Comparison of ENCODE assay signal across 22 mouse cellular contexts in the genomic region with DNA sequence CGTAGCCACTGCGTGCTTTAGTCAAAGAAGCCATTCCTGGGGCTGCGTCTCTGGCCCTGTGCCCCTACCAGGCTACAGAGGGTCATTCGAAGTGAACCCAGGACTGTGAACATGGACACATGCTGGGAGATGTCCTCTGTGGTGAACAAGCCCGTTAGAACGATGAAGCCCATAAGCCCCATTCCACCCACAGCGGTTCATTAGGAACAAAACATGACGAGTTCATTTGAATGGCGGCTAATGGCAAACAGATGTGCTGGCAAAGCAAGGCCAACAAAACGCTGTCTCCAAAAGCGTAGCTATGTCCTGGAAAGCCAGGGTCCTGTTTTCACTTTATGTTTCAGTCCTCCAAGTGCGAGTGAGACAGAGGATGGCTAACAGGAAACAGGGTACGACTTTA.
DNase-seq lines count a peak whose midpoint lies in the region; ATAC-seq lines count a peak whose summit lies in the region.
"Had no signal": no experiment of that assay in that cellular context is flagged by ENCODE, and none has a peak within 500 bp of the region (broad histone marks: within the 10 kb centered on the region; RNA-seq: fewer than 3 reads in every experiment).

No protein-coding gene starts in this region.

- ATAC-seq in hindbrain, embryonic 11.5 days (ENCODE audit: low FRiP score), result no peak
- ATAC-seq in hindbrain, embryonic 16.5 days, result no peak
- ATAC-seq in limb, embryonic 15.5 days (ENCODE audit: insufficient number of reproducible peaks, low FRiP score, low TSS enrichment, low read depth), result 0 out of 2 replicates have a peak, but pooled peaks have one; percentile 14
- no peak for ATAC-seq in midbrain, embryonic 11.5 days (ENCODE audit: low FRiP score)
- ATAC-seq: intestine, postnatal 0 days; liver, embryonic 12.5 days; lung, postnatal 0 days had no signal

- H3K9ac ChIP-seq in hindbrain, embryonic 11.5 days (ENCODE audit: low read depth, low read length), result no peak overlapping the region
- H3K9ac ChIP-seq in hindbrain, embryonic 16.5 days (ENCODE audit: low read depth, low read length), result no peak overlapping the region
- H3K9ac ChIP-seq in limb, embryonic 15.5 days, result no peak overlapping the region
- no peak overlapping the region for H3K9ac ChIP-seq in midbrain, embryonic 11.5 days (ENCODE audit: low read length)
- H3K9ac ChIP-seq: forebrain, embryonic 12.5 days; heart, embryonic 13.5 days; liver, embryonic 12.5 days had no signal

- peak; percentile 32 for DNase-seq in hindbrain, embryonic 11.5 days (ENCODE audit: low spot score)
- peak; percentile 42 for DNase-seq in embryo, embryonic 9.5 days (ENCODE audit: extremely low spot score)
- peak; percentile 27 for DNase-seq in gastrocnemius, postnatal 10 days
- DNase-seq in T-cell, adult 2 months (ENCODE audit: low spot score), result no peak
- no peak for DNase-seq in cerebellum, adult 11-12 months
- no peak for DNase-seq in midbrain, embryonic 11.5 days (ENCODE audit: low spot score, missing footprints)
- DNase-seq: adrenal gland, adult 2 months; cerebellum, adult 11 months; heart, postnatal 4 days; right cerebral cortex, postnatal 4 days had no signal

- no peak overlapping the region for H3K4me2 ChIP-seq in hindbrain, embryonic 11.5 days (replicated peaks; ENCODE audit: low read depth, low read length)
- no peak overlapping the region for H3K4me2 ChIP-seq in hindbrain, embryonic 16.5 days (ENCODE audit: low read length)
- H3K4me2 ChIP-seq in limb, embryonic 15.5 days, result peak overlapping the region; percentile 33
- no peak overlapping the region for H3K4me2 ChIP-seq in midbrain, embryonic 11.5 days
- H3K4me2 ChIP-seq: forebrain, embryonic 12.5 days; heart, embryonic 13.5 days; liver, embryonic 12.5 days had no signal

- H3K27me3 ChIP-seq in hindbrain, embryonic 11.5 days (ENCODE audit: control insufficient read depth, insufficient read depth, low read length), result no peaks in the 10 kb centered on the region
- no peaks in the 10 kb centered on the region for H3K27me3 ChIP-seq in hindbrain, embryonic 16.5 days (replicated peaks; ENCODE audit: control insufficient read depth, insufficient read depth, low read length)
- no peaks in the 10 kb centered on the region for H3K27me3 ChIP-seq in limb, embryonic 15.5 days
- no peaks in the 10 kb centered on the region for H3K27me3 ChIP-seq in midbrain, embryonic 11.5 days (ENCODE audit: control insufficient read depth, insufficient read depth, low read length)
- H3K27me3 ChIP-seq: forebrain, embryonic 12.5 days; heart, embryonic 13.5 days; liver, embryonic 12.5 days; megakaryocyte, embryonic 14.5 days had no signal

- no peaks in the 10 kb centered on the region for H3K9me3 ChIP-seq in hindbrain, embryonic 11.5 days (ENCODE audit: control insufficient read depth, low read length)
- H3K9me3 ChIP-seq in hindbrain, embryonic 16.5 days (ENCODE audit: control insufficient read depth, low read length), result no peaks in the 10 kb centered on the region
- H3K9me3 ChIP-seq in limb, embryonic 15.5 days, result no peaks in the 10 kb centered on the region
- no peaks in the 10 kb centered on the region for H3K9me3 ChIP-seq in midbrain, embryonic 11.5 days (ENCODE audit: control insufficient read depth, low read length)
- H3K9me3 ChIP-seq: forebrain, embryonic 12.5 days; heart, embryonic 13.5 days; liver, embryonic 12.5 days; megakaryocyte, embryonic 14.5 days had no signal

- H3K36me3 ChIP-seq in hindbrain, embryonic 11.5 days (ENCODE audit: control insufficient read depth, insufficient read depth, low read length), result no peaks in the 10 kb centered on the region
- no peaks in the 10 kb centered on the region for H3K36me3 ChIP-seq in hindbrain, embryonic 16.5 days (ENCODE audit: control insufficient read depth, insufficient read depth, low read length)
- H3K36me3 ChIP-seq in limb, embryonic 15.5 days, result no peaks in the 10 kb centered on the region
- no peaks in the 10 kb centered on the region for H3K36me3 ChIP-seq in midbrain, embryonic 11.5 days (ENCODE audit: control insufficient read depth, insufficient read depth, low read length)
- H3K36me3 ChIP-seq: forebrain, embryonic 12.5 days; heart, embryonic 13.5 days; liver, embryonic 12.5 days had no signal

- H3K4me1 ChIP-seq in hindbrain, embryonic 11.5 days (replicated peaks; ENCODE audit: control insufficient read depth, insufficient read depth, low read length), result no peaks in the 10 kb centered on the region
- no peaks in the 10 kb centered on the region for H3K4me1 ChIP-seq in hindbrain, embryonic 16.5 days (ENCODE audit: control insufficient read depth, insufficient read depth, low read depth, low read length)
- H3K4me1 ChIP-seq in limb, embryonic 15.5 days, result peaks cover 24% of the 10 kb centered on the region
- H3K4me1 ChIP-seq in midbrain, embryonic 11.5 days (ENCODE audit: control insufficient read depth, insufficient read depth, low read length), result no peaks in the 10 kb centered on the region
- H3K4me1 ChIP-seq: forebrain, embryonic 12.5 days; liver, embryonic 12.5 days; megakaryocyte, embryonic 14.5 days had no signal

- H3K4me3 ChIP-seq in hindbrain, embryonic 11.5 days (ENCODE audit: low read depth, low read length), result no peak overlapping the region
- H3K4me3 ChIP-seq in hindbrain, embryonic 16.5 days (ENCODE audit: low read length), result no peak overlapping the region
- H3K4me3 ChIP-seq in limb, embryonic 15.5 days, result no peak overlapping the region
- no peak overlapping the region for H3K4me3 ChIP-seq in midbrain, embryonic 11.5 days (ENCODE audit: low read depth, low read length)
- H3K4me3 ChIP-seq: forebrain, embryonic 12.5 days; heart, embryonic 13.5 days; layer of hippocampus, adult 2 months; left cerebral cortex, adult 2 months; liver, embryonic 12.5 days; megakaryocyte, embryonic 14.5 days; myocyte had no signal

- WGBS in hindbrain, embryonic 11.5 days, result 64% methylated on average over 13 of the region's 13 CpGs
- 76% methylated on average over 13 of the region's 13 CpGs for WGBS in hindbrain, embryonic 16.5 days
- WGBS in limb, embryonic 15.5 days, result 35% methylated on average over 13 of the region's 13 CpGs
- WGBS in midbrain, embryonic 11.5 days, result 78% methylated on average over 13 of the region's 13 CpGs

- no peak overlapping the region for H3K27ac ChIP-seq in hindbrain, embryonic 11.5 days (ENCODE audit: low read depth, low read length)
- H3K27ac ChIP-seq in hindbrain, embryonic 16.5 days (ENCODE audit: low read depth, low read length), result no peak overlapping the region
- H3K27ac ChIP-seq in limb, embryonic 15.5 days, result peak overlapping the region; percentile 75
- no peak overlapping the region for H3K27ac ChIP-seq in midbrain, embryonic 11.5 days (ENCODE audit: low read depth, low read length)
- H3K27ac ChIP-seq: forebrain, embryonic 12.5 days; heart, embryonic 13.5 days; kidney, postnatal 0 days; layer of hippocampus, adult 2 months; left cerebral cortex, adult 2 months; liver, embryonic 12.5 days had no signal

Comparison
In these comparisons a context has a peak if more than half of its experiments do, and no peak if none do; other contexts are left out.
1. DNase-seq: peak in hindbrain, embryonic 11.5 days (single experiment), embryo, embryonic 9.5 days (single experiment) and gastrocnemius, postnatal 10 days (single experiment); none in T-cell, adult 2 months (single experiment), cerebellum, adult 11-12 months (single experiment) and midbrain, embryonic 11.5 days (single experiment).